Mouse (Mus musculus) liver, embryonic 16.5 days (tissue): ENCODE data around the gene Zfp653. TPM values are rescaled to one million over a fixed set of nuclear protein-coding genes. Genes with fewer than 3 reads are reported as not detected.

Experiments
- ATAC-seq: fragments of 200-750 bp; cut with Nextera tagmentation; 2 replicates; pipeline ENCODE4 v1.8.0; 2017; ENCODE audit warnings: low read depth, mild to moderate bottlenecking, moderate number of reproducible peaks, moderate library complexity
- H3K27ac ChIP-seq: fragments of 300-500 bp; sonication (generic); 2 replicates; pipeline ENCODE4 v1.5.1; 2014; ENCODE audit warnings: mild to moderate bottlenecking, low read length
- H3K27me3 ChIP-seq: fragments of 300-500 bp; sonication (generic); 2 replicates; pipeline ENCODE4 v1.6.1; 2014; ENCODE audit warnings: low read depth, low read length, mixed read lengths; ENCODE audit not compliant: control insufficient read depth, insufficient read depth
- H3K36me3 ChIP-seq: fragments of 300-500 bp; sonication (generic); 2 replicates; pipeline ENCODE4 v1.6.1; 2014; ENCODE audit warnings: mild to moderate bottlenecking; ENCODE audit not compliant: control insufficient read depth, insufficient read depth
- H3K4me1 ChIP-seq: fragments of 300-500 bp; sonication (generic); 2 replicates; pipeline ENCODE4 v1.6.1; 2014; ENCODE audit warnings: low read depth, low read length, mixed read lengths; ENCODE audit not compliant: control insufficient read depth
- H3K4me2 ChIP-seq: fragments of 300-500 bp; sonication (generic); 2 replicates; pipeline ENCODE4 v1.6.1; 2014; ENCODE audit warnings: low read depth, low read length, mixed read lengths
- H3K4me3 ChIP-seq: fragments of 300-500 bp; sonication (generic); 2 replicates; pipeline ENCODE4 v1.5.1; 2014; ENCODE audit warnings: low read depth, mild to moderate bottlenecking, low read length
- H3K9ac ChIP-seq: fragments of 300-500 bp; sonication (generic); 2 replicates; pipeline ENCODE4 v1.6.1; 2014; ENCODE audit warnings: low read depth, low read length
- H3K9me3 ChIP-seq: fragments of 300-500 bp; sonication (generic); replicated peaks from 2 replicates; pipeline ENCODE4 v1.6.1; 2016; ENCODE audit warnings: low read length; ENCODE audit not compliant: control insufficient read depth
- WGBS: fragments of 180-500 bp; shearing (Covaris S2); extraction: QIAGEN DNeasy Blood & Tissue Kit; methylation state at CpG from one replicate; pipeline ENCODE4 v1.1.7; 2014; ENCODE audit not compliant: insufficient replicate concordance; 5-methylcytosine and 5-hydroxymethylcytosine counted together
- polyA plus RNA-seq: library from polyadenylated mRNA; unstranded; fragments of >200 nt; fragmentation: Nextera tagmentation; extraction: Ambion mirVana; gene quantifications from 2 replicates; pipeline ENCODE4 v1.2.1, GENCODE M21; 2015

Gene Zfp653
- polyA plus RNA-seq, 1 experiment from 2014 or later, result 6.2 TPM

GRCm38 (mm10) chr9:22050351-22050889 lies 20.8 kb downstream of the Zfp653 start:
- H3K4me3 ChIP-seq, result peak overlapping the region; percentile 33
- H3K4me1 ChIP-seq, result peaks cover 28% of the 10 kb centered on the region
- peaks cover 62% of the 10 kb centered on the region for H3K27me3 ChIP-seq
- H3K27ac ChIP-seq, result no peak overlapping the region
- no peaks in the 10 kb centered on the region for H3K36me3 ChIP-seq
- no peak overlapping the region for H3K9ac ChIP-seq
- peak overlapping the region; percentile 56 for H3K4me2 ChIP-seq
- ATAC-seq, result peak; percentile 62
- no peaks in the 10 kb centered on the region for H3K9me3 ChIP-seq
- under 1% methylated on average over 40 of the region's 43 CpGs for WGBS

GRCm38 (mm10) chr9:22049721-22050270 lies 21.4 kb downstream of the Zfp653 start:
- Histone ChIP-seq H3K27ac (no peak overlapping the region), H3K9ac (no peak overlapping the region), H3K36me3 (no peaks in the 10 kb centered on the region), H3K4me2 (no peak overlapping the region), H3K4me3 (no peak overlapping the region), H3K27me3 (peaks cover 62% of the 10 kb centered on the region), H3K9me3 (no peaks in the 10 kb centered on the region), H3K4me1 (peaks cover 23% of the 10 kb centered on the region)
- no peak for ATAC-seq
- whole genome bisulfite sequencing, result 46% methylated on average over 4 of the region's 4 CpGs

- H3K27me3 ChIP-seq, result peaks cover 58% of the 10 kb centered on the region
- ATAC-seq, result no peak
These were observed 21.9 kb downstream of the Zfp653 start for GRCm38 (mm10) chr9:22049315-22049714.

GRCm38 (mm10) chr9:22047329-22047728 lies 23.8 kb downstream of the Zfp653 start:
- H3K4me1 ChIP-seq, result peaks cover 18% of the 10 kb centered on the region
- H3K9me3 ChIP-seq, result no peaks in the 10 kb centered on the region
- no peak overlapping the region for H3K27ac ChIP-seq
- H3K4me3 ChIP-seq, result no peak overlapping the region
- H3K4me2 ChIP-seq, result no peak overlapping the region
- H3K27me3 ChIP-seq, result peaks cover 39% of the 10 kb centered on the region
- WGBS, result 39% methylated on average over 9 of the region's 9 CpGs
- no peaks in the 10 kb centered on the region for H3K36me3 ChIP-seq
- no peak overlapping the region for H3K9ac ChIP-seq
- no peak for ATAC-seq

More at GRCm38 (mm10) chr9:22049315-22049714, 21.9 kb downstream of the Zfp653 start:
- Histone ChIP-seq H3K4me2 (no peak overlapping the region), H3K4me1 (peaks cover 18% of the 10 kb centered on the region), H3K9ac (no peak overlapping the region), H3K4me3 (no peak overlapping the region), H3K27ac (no peak overlapping the region), H3K9me3 (no peaks in the 10 kb centered on the region), H3K36me3 (no peaks in the 10 kb centered on the region)
- 54% methylated on average over 11 of the region's 11 CpGs for WGBS

GRCm38 (mm10) chr9:22041832-22042231 lies 29.3 kb downstream of the Zfp653 start:
- H3K27ac ChIP-seq, result no peak overlapping the region
- no peak overlapping the region for H3K4me3 ChIP-seq
- H3K36me3 ChIP-seq, result no peaks in the 10 kb centered on the region
- no peak for ATAC-seq
- 50% methylated on average over 2 of the region's 2 CpGs for WGBS
- no peaks in the 10 kb centered on the region for H3K4me1 ChIP-seq
- no peaks in the 10 kb centered on the region for H3K9me3 ChIP-seq
- H3K27me3 ChIP-seq, result no peaks in the 10 kb centered on the region
- H3K4me2 ChIP-seq, result no peak overlapping the region
- H3K9ac ChIP-seq, result no peak overlapping the region

GRCm38 (mm10) chr9:22037826-22038225 lies 33.4 kb downstream of the Zfp653 start:
- no peaks in the 10 kb centered on the region for H3K27me3 ChIP-seq
- 69% methylated on average over 10 of the region's 10 CpGs for WGBS
- H3K27ac ChIP-seq, result no peak overlapping the region
- no peak overlapping the region for H3K4me3 ChIP-seq
- no peak for ATAC-seq
- no peaks in the 10 kb centered on the region for H3K9me3 ChIP-seq
- no peaks in the 10 kb centered on the region for H3K4me1 ChIP-seq
- H3K36me3 ChIP-seq, result no peaks in the 10 kb centered on the region
- no peak overlapping the region for H3K9ac ChIP-seq
- H3K4me2 ChIP-seq, result no peak overlapping the region

- no peaks in the 10 kb centered on the region for H3K36me3 ChIP-seq
- H3K4me3 ChIP-seq, result no peak overlapping the region
- H3K27ac ChIP-seq, result no peak overlapping the region
- no peaks in the 10 kb centered on the region for H3K9me3 ChIP-seq
- no peak overlapping the region for H3K4me2 ChIP-seq
- H3K9ac ChIP-seq, result no peak overlapping the region
- no peaks in the 10 kb centered on the region for H3K27me3 ChIP-seq
- H3K4me1 ChIP-seq, result no peaks in the 10 kb centered on the region
- ATAC-seq, result no peak
- WGBS, result 53% methylated on average over 6 of the region's 6 CpGs
These were observed 35.7 kb downstream of the Zfp653 start for GRCm38 (mm10) chr9:22035300-22036044.

GRCm38 (mm10) chr9:22030386-22030785 lies 40.8 kb downstream of the Zfp653 start:
- no peaks in the 10 kb centered on the region for H3K4me1 ChIP-seq
- no peak overlapping the region for H3K9ac ChIP-seq
- no peaks in the 10 kb centered on the region for H3K36me3 ChIP-seq
- no peak overlapping the region for H3K4me2 ChIP-seq
- no peaks in the 10 kb centered on the region for H3K27me3 ChIP-seq
- H3K9me3 ChIP-seq, result no peaks in the 10 kb centered on the region
- WGBS, result 72% methylated on average over 9 of the region's 9 CpGs
- H3K4me3 ChIP-seq, result no peak overlapping the region
- ATAC-seq, result no peak
- H3K27ac ChIP-seq, result no peak overlapping the region

- H3K9ac ChIP-seq, result no peak overlapping the region
- no peak overlapping the region for H3K4me2 ChIP-seq
- no peak overlapping the region for H3K4me3 ChIP-seq
- 31% methylated on average over 7 of the region's 7 CpGs for WGBS
- ATAC-seq, result no peak
- H3K9me3 ChIP-seq, result no peaks in the 10 kb centered on the region
- no peaks in the 10 kb centered on the region for H3K27me3 ChIP-seq
- H3K27ac ChIP-seq, result no peak overlapping the region
- H3K4me1 ChIP-seq, result no peaks in the 10 kb centered on the region
- H3K36me3 ChIP-seq, result no peaks in the 10 kb centered on the region
These were observed 42.7 kb downstream of the Zfp653 start for GRCm38 (mm10) chr9:22028467-22028866.
